Mouse (Mus musculus): ENCODE results near the gene Ercc1. TPM values are rescaled to one million over a fixed set of nuclear protein-coding genes. Genes with fewer than 3 reads are reported as not detected.

Gene Ercc1
- polyA plus RNA-seq (2015; fragmentation: Nextera tagmentation; extraction: Ambion mirVana): 51.0 and 57.8 TPM in 2 replicates

DNA sequence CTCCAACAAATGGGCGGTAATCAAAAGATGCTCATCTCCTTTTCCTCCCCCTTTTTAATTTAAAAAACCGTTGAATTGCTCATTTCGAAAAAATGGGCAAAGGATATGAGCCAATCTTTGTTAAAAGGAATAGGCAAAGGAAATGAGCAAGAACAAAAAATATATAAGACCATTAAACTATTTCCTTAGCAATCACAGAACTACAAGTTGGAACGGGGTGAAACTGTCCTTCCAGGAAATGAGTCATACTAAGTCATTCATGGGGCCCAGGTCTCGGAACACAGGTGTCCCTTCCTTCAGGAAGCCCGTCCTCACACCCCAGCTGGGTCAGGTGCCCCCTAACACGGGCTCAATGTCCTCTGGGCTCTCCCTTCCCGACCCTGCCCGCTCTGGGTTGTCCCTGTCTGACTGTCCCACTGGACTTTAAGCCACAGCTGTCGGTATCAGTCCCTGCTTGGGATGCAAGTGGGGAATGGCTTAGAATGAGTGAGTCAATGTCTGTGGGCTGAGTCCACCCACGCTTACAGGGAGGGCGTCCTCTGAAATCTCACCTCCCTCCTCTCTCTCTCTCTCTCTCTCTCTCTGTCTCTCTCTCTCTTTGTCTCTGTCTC is at the start of gene Ercc1:
Ercc1 (plus strand) TSS at position 542 of the 611 bp plus-strand sequence.
- Histone ChIP-seq H3K27me3 (replicated peaks; ENCODE audit: insufficient read depth, low read length) (0 out of 2 replicates have a peak, but pooled peaks cover 4% of the 10 kb centered on the region), H3K4me1 (ENCODE audit: insufficient read depth, low read depth, low read length) (peaks cover 12% of the 10 kb centered on the region; the same call in 1 of the 2 replicates), H3K36me3 (ENCODE audit: insufficient read depth, low read length) (peaks cover 10% of the 10 kb centered on the region), H3K4me3 (ENCODE audit: low read depth, low read length) (peak within 1 kb of the TSS; percentile 76), H3K4me2 (replicated peaks; ENCODE audit: low read depth, low read length) (peak within 1 kb of the TSS; percentile 63), H3K9ac (replicated peaks; ENCODE audit: low read depth) (peak within 1 kb of the TSS; percentile 48), H3K9me3 (ENCODE audit: low read length) (no peaks in the 10 kb centered on the region), H3K27ac (ENCODE audit: low read length) (peak within 1 kb of the TSS; percentile 73)
- ATAC-seq (no peak), DNase-seq (ENCODE audit: low spot score) (no peak)
- WGBS: 15% methylated on average over 12 of the region's 12 CpGs
- TF ChIP-seq CTCF (IDR thresholded peaks at IDR 0.05) (no peak), EP300 (IDR thresholded peaks at IDR 0.05) (no peak)

DNA sequence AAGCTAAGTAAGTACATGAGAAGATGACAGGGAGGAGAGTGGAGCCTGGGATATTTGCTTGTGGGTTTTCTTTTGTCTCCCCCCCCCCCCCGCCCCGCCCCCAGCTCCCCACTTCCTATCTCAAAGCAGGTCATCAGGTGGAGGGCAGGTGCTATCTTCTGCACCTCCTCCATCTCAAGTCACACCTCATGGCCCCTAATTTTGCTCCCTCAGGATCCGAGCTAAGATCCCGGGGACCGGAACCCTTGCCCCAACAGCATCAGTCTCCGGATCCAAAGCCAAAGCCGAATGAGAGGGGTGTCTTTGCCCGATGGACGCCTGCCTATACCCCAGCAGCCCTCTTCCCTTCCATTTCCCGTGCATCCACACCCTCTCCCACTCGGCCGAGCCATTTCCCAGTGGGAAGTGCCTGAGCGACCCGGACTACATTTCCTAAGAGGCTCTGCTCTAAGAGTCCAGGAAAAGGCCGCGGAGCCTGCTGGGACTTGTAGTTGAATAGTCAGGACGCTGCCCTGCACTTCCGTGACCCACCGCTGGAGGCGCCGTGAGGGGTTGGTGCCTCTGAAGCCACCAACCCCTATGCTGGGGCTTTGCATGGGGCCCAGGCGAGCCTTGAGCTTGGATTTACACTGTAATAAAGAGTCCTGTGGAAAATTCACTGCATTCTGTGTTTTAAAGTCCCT is 48.9 kb upstream of the Ercc1 start:
- peak; percentile 86 for ATAC-seq
- Histone ChIP-seq H3K27ac (ENCODE audit: low read length) (no peak overlapping the region), H3K4me1 (ENCODE audit: insufficient read depth, low read depth, low read length) (no peaks in the 10 kb centered on the region), H3K4me3 (ENCODE audit: low read depth, low read length) (peak overlapping the region; percentile 23; the same call in 1 of the 2 replicates), H3K9ac (replicated peaks; ENCODE audit: low read depth) (no peak overlapping the region), H3K27me3 (replicated peaks; ENCODE audit: insufficient read depth, low read length) (no peaks in the 10 kb centered on the region), H3K4me2 (replicated peaks; ENCODE audit: low read depth, low read length) (peak overlapping the region; percentile 49), H3K9me3 (ENCODE audit: low read length) (no peaks in the 10 kb centered on the region), H3K36me3 (ENCODE audit: insufficient read depth, low read length) (no peaks in the 10 kb centered on the region)
- 10% methylated on average over 21 of the region's 22 CpGs for WGBS
- DNase-seq (ENCODE audit: low spot score): peak; percentile 94
- TF ChIP-seq EP300 (IDR thresholded peaks at IDR 0.05) (no peak), CTCF (IDR thresholded peaks at IDR 0.05) (peak; percentile 94)

DNA sequence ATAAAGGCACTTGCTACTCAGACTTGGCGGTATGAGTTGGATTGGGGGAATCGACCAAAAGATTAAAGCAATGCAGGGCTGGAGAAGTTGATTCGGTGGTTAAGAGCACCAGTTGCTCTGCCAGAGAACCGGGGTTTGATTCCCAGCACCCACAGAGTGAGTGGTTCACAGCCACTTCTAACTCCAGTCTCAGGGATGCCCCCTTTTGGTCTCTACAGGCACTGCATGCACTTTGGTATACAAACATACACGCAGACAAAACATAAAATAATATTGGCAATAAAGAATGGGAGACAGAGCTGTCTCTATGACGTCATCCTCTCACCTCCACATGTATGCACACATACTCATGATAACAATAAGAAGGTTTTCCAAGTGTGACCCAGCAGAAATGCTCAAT is 47.5 kb upstream of the Ercc1 start:
- no peak for ATAC-seq
- TF ChIP-seq CTCF (IDR thresholded peaks at IDR 0.05) (no peak; the same call in 1 of the 2 replicates), EP300 (IDR thresholded peaks at IDR 0.05) (no peak)
- no peaks in the 10 kb centered on the region for H3K36me3 ChIP-seq (ENCODE audit: insufficient read depth, low read length)
- no peak overlapping the region for H3K9ac ChIP-seq (replicated peaks; ENCODE audit: low read depth)
- DNase-seq (ENCODE audit: low spot score): no peak
- 88% methylated on average over 6 of the region's 6 CpGs for WGBS
- no peaks in the 10 kb centered on the region for H3K9me3 ChIP-seq (ENCODE audit: low read length)
- H3K4me3 ChIP-seq (ENCODE audit: low read depth, low read length): no peak overlapping the region
- peaks cover under 1% of the 10 kb centered on the region; the same call in 1 of the 2 replicates for H3K27me3 ChIP-seq (replicated peaks; ENCODE audit: insufficient read depth, low read length)
- H3K4me1 ChIP-seq (ENCODE audit: insufficient read depth, low read depth, low read length): no peaks in the 10 kb centered on the region
- no peak overlapping the region for H3K27ac ChIP-seq (ENCODE audit: low read length)
- H3K4me2 ChIP-seq (replicated peaks; ENCODE audit: low read depth, low read length): no peak overlapping the region

DNA sequence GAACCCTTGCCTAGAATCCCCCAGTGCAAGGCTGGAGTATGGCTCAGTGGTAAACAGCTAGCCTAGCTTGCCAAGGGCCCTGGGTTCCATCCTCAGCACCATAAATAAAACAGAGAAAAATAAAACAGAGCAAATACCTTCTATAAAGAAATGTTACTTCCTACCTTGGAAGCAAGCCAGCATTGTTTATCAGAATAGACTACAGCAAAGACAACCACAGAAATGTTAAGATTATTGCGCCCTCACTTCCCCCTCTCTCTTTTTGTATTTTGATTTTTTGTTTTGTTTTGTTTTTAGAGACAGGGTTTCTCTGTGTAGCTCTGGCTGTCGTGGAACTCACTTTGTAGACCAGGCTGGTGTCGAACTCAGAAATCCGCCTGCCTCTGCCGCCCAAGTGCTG is 46.8 kb upstream of the Ercc1 start:
- Histone ChIP-seq H3K4me1 (ENCODE audit: insufficient read depth, low read depth, low read length) (no peaks in the 10 kb centered on the region), H3K9ac (replicated peaks; ENCODE audit: low read depth) (no peak overlapping the region), H3K4me2 (replicated peaks; ENCODE audit: low read depth, low read length) (no peak overlapping the region), H3K27ac (ENCODE audit: low read length) (no peak overlapping the region), H3K9me3 (ENCODE audit: low read length) (no peaks in the 10 kb centered on the region), H3K36me3 (ENCODE audit: insufficient read depth, low read length) (no peaks in the 10 kb centered on the region), H3K4me3 (ENCODE audit: low read depth, low read length) (no peak overlapping the region), H3K27me3 (replicated peaks; ENCODE audit: insufficient read depth, low read length) (peaks cover 8% of the 10 kb centered on the region)
- ATAC-seq (no peak), DNase-seq (ENCODE audit: low spot score) (no peak)
- TF ChIP-seq CTCF (IDR thresholded peaks at IDR 0.05) (no peak), EP300 (IDR thresholded peaks at IDR 0.05) (no peak)
- 82% methylated on average over 5 of the region's 5 CpGs for WGBS

DNA sequence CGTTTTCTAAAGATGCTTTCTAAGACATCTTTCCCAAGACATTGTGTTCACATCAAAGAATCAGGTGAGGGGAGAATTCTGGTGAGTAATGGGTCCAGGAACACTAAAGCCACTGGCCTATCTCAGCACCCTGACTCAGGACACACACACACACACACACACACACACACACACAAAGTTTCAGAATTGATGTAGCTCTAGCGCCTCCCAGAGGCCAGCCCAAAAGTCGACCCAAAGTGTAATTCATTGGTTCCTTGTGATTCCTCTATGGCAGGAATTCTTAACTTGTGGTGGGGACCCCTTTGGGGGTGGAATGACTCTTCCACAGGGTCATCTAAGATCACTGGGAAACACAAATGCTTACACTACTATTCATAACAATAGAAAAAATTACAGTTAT is 45.4 kb upstream of the Ercc1 start:
- DNase-seq (ENCODE audit: low spot score): peak; percentile 65
- WGBS: 16% methylated on average over 3 of the region's 3 CpGs
- H3K4me1 ChIP-seq (ENCODE audit: insufficient read depth, low read depth, low read length): peaks cover 7% of the 10 kb centered on the region; the same call in 1 of the 2 replicates

More for the DNA sequence above, 45.4 kb upstream of the Ercc1 start:
- Histone ChIP-seq H3K27me3 (replicated peaks; ENCODE audit: insufficient read depth, low read length) (peaks cover 22% of the 10 kb centered on the region), H3K4me3 (ENCODE audit: low read depth, low read length) (no peak overlapping the region), H3K9ac (replicated peaks; ENCODE audit: low read depth) (no peak overlapping the region), H3K27ac (ENCODE audit: low read length) (no peak overlapping the region), H3K4me2 (replicated peaks; ENCODE audit: low read depth, low read length) (no peak overlapping the region), H3K36me3 (ENCODE audit: insufficient read depth, low read length) (no peaks in the 10 kb centered on the region), H3K9me3 (ENCODE audit: low read length) (no peaks in the 10 kb centered on the region)
- no peak for ATAC-seq
- TF ChIP-seq EP300 (IDR thresholded peaks at IDR 0.05): no peak
- TF ChIP-seq CTCF (IDR thresholded peaks at IDR 0.05): peak; percentile 85
